Mouse (Mus musculus) lung, postnatal 0 days (tissue): ENCODE results near the gene Neurog3.

Experiments
- CTCF ChIP-seq: IDR thresholded peaks from 2 replicates; pipeline ENCODE4 v1.5.1; 2016; ENCODE audit warnings: antibody characterized with exemption, mild to moderate bottlenecking
- EP300 ChIP-seq: IDR thresholded peaks from 2 replicates; pipeline ENCODE4 v1.6.1; 2016; ENCODE audit warnings: antibody characterized with exemption, mild to moderate bottlenecking, control low read depth

DNA sequence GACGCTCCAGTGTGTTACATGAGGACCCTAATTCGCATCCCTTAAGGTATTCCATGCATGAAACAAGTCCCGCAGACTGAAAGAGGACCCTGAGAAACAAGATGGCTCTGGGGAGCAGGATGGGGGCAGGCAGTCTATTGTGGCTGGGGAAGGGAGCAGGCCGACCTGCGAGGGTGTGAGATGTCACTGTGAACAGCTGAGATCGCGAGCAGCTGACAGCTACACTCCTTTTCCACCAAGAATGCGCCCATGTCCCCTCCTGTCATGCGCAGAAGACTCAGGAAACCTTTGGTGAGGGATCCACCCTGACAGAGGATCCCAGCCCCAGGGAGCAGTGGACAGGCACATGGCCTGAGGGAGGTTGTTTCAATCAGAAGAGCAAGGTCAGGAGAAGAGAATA lies 25.8 kb upstream of the Neurog3 start:
- TF ChIP-seq CTCF (no peak), EP300 (no peak)
